Mouse (Mus musculus) MEL (cell line): ENCODE data around the gene Arhgef25. TPM values are rescaled to one million over a fixed set of nuclear protein-coding genes. Genes with fewer than 3 reads are reported as not detected.

Experiments
- DNase-seq: peaks from one replicate; pipeline ENCODE4 v3.0.0; 2011; ENCODE audit warnings: low read depth, low spot score
- H3K27ac ChIP-seq: 2 replicates; pipeline ENCODE4 v1.5.1; 2012; ENCODE audit warnings: low read depth, mild to moderate bottlenecking, control low read depth, low read length, moderate library complexity; ENCODE audit not compliant: control insufficient read depth
- H3K27me3 ChIP-seq, 2 experiments: fragments of 150-350 bp in 1 of 2; sonication (generic) in 1 of 2; 2 replicates each; pipeline ENCODE4 v1.6.1; 2012; ENCODE audit warnings: low read length in 2 of 2, mild to moderate bottlenecking in 2 of 2, improper control_type of control experiment in 1 of 2, moderate library complexity in 1 of 2; ENCODE audit not compliant: insufficient read depth in 2 of 2, control insufficient read depth in 1 of 2
- H3K36me3 ChIP-seq, 2 experiments: 2 replicates each; pipeline ENCODE4 v1.6.1; 2012 to 2014; ENCODE audit warnings: low read length in 2 of 2, improper control_type of control experiment in 1 of 2, inconsistent platforms in 1 of 2, mild to moderate bottlenecking in 1 of 2; ENCODE audit not compliant: insufficient read depth in 2 of 2, control insufficient read depth in 1 of 2
- H3K4me1 ChIP-seq, 2 experiments: fragments of 150-350 bp in 1 of 2; sonication (generic) in 1 of 2; 2 replicates each; pipeline ENCODE4 v1.6.1; 2012; ENCODE audit warnings: low read length in 2 of 2, improper control_type of control experiment in 1 of 2, mild to moderate bottlenecking in 1 of 2; ENCODE audit not compliant: insufficient read depth in 2 of 2, control insufficient read depth in 1 of 2
- H3K4me3 ChIP-seq, 2 experiments: fragments of 150-350 bp in 1 of 2; sonication (generic) in 1 of 2; 2 replicates each; pipeline ENCODE4 v1.5.1; 2012; ENCODE audit warnings: low read depth in 2 of 2, low read length in 2 of 2, mild to moderate bottlenecking in 2 of 2, moderate library complexity in 2 of 2, control low read depth in 1 of 2, improper control_type of control experiment in 1 of 2; ENCODE audit not compliant: control insufficient read depth in 1 of 2, insufficient read depth in 1 of 2
- H3K79me2 ChIP-seq: 2 replicates; pipeline ENCODE4 v1.6.1; 2012; ENCODE audit warnings: mild to moderate bottlenecking, low read length, moderate library complexity; ENCODE audit not compliant: control insufficient read depth, poor library complexity, insufficient read depth
- H3K9ac ChIP-seq: 2 replicates; pipeline ENCODE4 v1.6.1; 2012; ENCODE audit warnings: low read depth, mild to moderate bottlenecking, control low read depth, low read length, moderate library complexity; ENCODE audit not compliant: control insufficient read depth, poor library complexity, severe bottlenecking
- H3K9me3 ChIP-seq: fragments of 150-350 bp; sonication (generic); replicated peaks from 2 replicates; pipeline ENCODE4 v1.6.1; 2012; ENCODE audit warnings: mild to moderate bottlenecking, low read length, improper control_type of control experiment, moderate library complexity; ENCODE audit not compliant: insufficient read depth
- CTCF ChIP-seq, 3 experiments: IDR thresholded peaks in 2 of 3; conservative IDR thresholded peaks in 1 of 3; 2 replicates each; pipeline ENCODE4 v1.5.1; 2011 to 2012; ENCODE audit warnings: low read length in 3 of 3, low read depth in 2 of 3, mild to moderate bottlenecking in 2 of 3, improper control_type of control experiment in 1 of 3, inconsistent platforms in 1 of 3, mixed read lengths in 1 of 3, moderate library complexity in 1 of 3; ENCODE audit not compliant: control insufficient read depth in 1 of 3, insufficient read depth in 1 of 3, poor library complexity in 1 of 3, severe bottlenecking in 1 of 3
- ETS1 ChIP-seq: IDR thresholded peaks from 2 replicates; pipeline ENCODE4 v1.6.1; 2012; ENCODE audit warnings: low read depth, mild to moderate bottlenecking, inconsistent platforms, low read length, improper control_type of control experiment, moderate library complexity
- GABPA ChIP-seq: IDR thresholded peaks from 2 replicates; pipeline ENCODE4 v1.6.1; 2012; ENCODE audit warnings: low read depth, mild to moderate bottlenecking, inconsistent platforms, low read length, improper control_type of control experiment, moderate library complexity
- HCFC1 ChIP-seq: IDR thresholded peaks from 2 replicates; pipeline ENCODE4 v1.6.1; 2012; ENCODE audit warnings: low read depth, mild to moderate bottlenecking, inconsistent platforms, low read length, improper control_type of control experiment, moderate library complexity
- JUND ChIP-seq: IDR thresholded peaks from 2 replicates; pipeline ENCODE4 v1.6.1; 2011; ENCODE audit warnings: low read depth, mild to moderate bottlenecking, improper control_type of control experiment, low read length
- KAT2A ChIP-seq: conservative IDR thresholded peaks from 2 replicates; pipeline ENCODE4 v1.6.1; 2012; ENCODE audit warnings: low read depth, low read length, improper control_type of control experiment, inconsistent platforms
- MAZ ChIP-seq: IDR thresholded peaks from 2 replicates; pipeline ENCODE4 v1.6.1; 2012; ENCODE audit warnings: low read depth, mild to moderate bottlenecking, inconsistent platforms, low read length, improper control_type of control experiment
- MXI1 ChIP-seq: IDR thresholded peaks from 2 replicates; pipeline ENCODE4 v1.6.1; 2011; ENCODE audit warnings: mild to moderate bottlenecking, low read depth, low read length, improper control_type of control experiment
- MYB ChIP-seq: IDR thresholded peaks from 2 replicates; pipeline ENCODE4 v1.6.1; 2011; ENCODE audit warnings: mild to moderate bottlenecking, low read depth, low read length, improper control_type of control experiment
- MYC ChIP-seq: IDR thresholded peaks from 2 replicates; pipeline ENCODE4 v1.6.1; 2011; ENCODE audit warnings: low read depth, mild to moderate bottlenecking, low read length, improper control_type of control experiment, moderate library complexity
- NRF1 ChIP-seq: IDR thresholded peaks from 2 replicates; pipeline ENCODE4 v1.6.1; 2014; ENCODE audit warnings: low read depth, mild to moderate bottlenecking, inconsistent platforms, low read length, improper control_type of control experiment, moderate library complexity; ENCODE audit not compliant: poor library complexity, insufficient read depth, severe bottlenecking
- POLR2AphosphoS5 ChIP-seq: IDR thresholded peaks from 2 replicates; pipeline ENCODE4 v1.6.1; 2012; ENCODE audit warnings: low read depth, borderline replicate concordance, mild to moderate bottlenecking, inconsistent platforms, low read length, moderate library complexity, mixed read lengths
- RAD21 ChIP-seq: IDR thresholded peaks from 2 replicates; pipeline ENCODE4 v1.6.1; 2011; ENCODE audit warnings: mild to moderate bottlenecking, low read depth, low read length, improper control_type of control experiment
- RCOR1 ChIP-seq: IDR thresholded peaks from 2 replicates; pipeline ENCODE4 v1.6.1; 2012; ENCODE audit warnings: low read depth, mild to moderate bottlenecking, inconsistent platforms, low read length, improper control_type of control experiment
- SMC3 ChIP-seq: IDR thresholded peaks from 2 replicates; pipeline ENCODE4 v1.6.1; 2011; ENCODE audit warnings: low read depth, low read length, improper control_type of control experiment
- TBP ChIP-seq: IDR thresholded peaks from 2 replicates; pipeline ENCODE4 v1.8.0; 2011; ENCODE audit warnings: low read depth, low read length, improper control_type of control experiment
- UBTF ChIP-seq: IDR thresholded peaks from 2 replicates; pipeline ENCODE4 v1.6.1; 2012; ENCODE audit warnings: low read depth, mild to moderate bottlenecking, inconsistent platforms, low read length, improper control_type of control experiment, moderate library complexity, borderline replicate concordance; ENCODE audit not compliant: insufficient read depth
- USF1 ChIP-seq: IDR thresholded peaks from 2 replicates; pipeline ENCODE4 v1.6.1; 2014; ENCODE audit warnings: low read depth, mild to moderate bottlenecking, inconsistent platforms, low read length, improper control_type of control experiment, moderate library complexity
- USF2 ChIP-seq, 2 experiments: IDR thresholded peaks; 2 replicates each; pipeline ENCODE4 v1.6.1; 2011 to 2012; ENCODE audit warnings: improper control_type of control experiment in 2 of 2, low read length in 2 of 2, borderline replicate concordance in 1 of 2, inconsistent platforms in 1 of 2, low read depth in 1 of 2, mild to moderate bottlenecking in 1 of 2; ENCODE audit not compliant: insufficient read depth in 1 of 2
- ZC3H11A ChIP-seq: IDR thresholded peaks from 2 replicates; pipeline ENCODE4 v1.6.1; 2012; ENCODE audit warnings: low read depth, mild to moderate bottlenecking, inconsistent platforms, low read length, improper control_type of control experiment
- ZKSCAN1 ChIP-seq: IDR thresholded peaks from 2 replicates; pipeline ENCODE4 v1.6.1; 2012; ENCODE audit warnings: low read depth, mild to moderate bottlenecking, inconsistent platforms, low read length, improper control_type of control experiment, moderate library complexity
- ZMIZ1 ChIP-seq: IDR thresholded peaks from 2 replicates; pipeline ENCODE4 v1.6.1; 2012; ENCODE audit warnings: low read depth, mild to moderate bottlenecking, inconsistent platforms, low read length, improper control_type of control experiment, moderate library complexity
- ZNF384 ChIP-seq: IDR thresholded peaks from 2 replicates; pipeline ENCODE4 v1.6.1; 2012; ENCODE audit warnings: low read depth, mild to moderate bottlenecking, inconsistent platforms, low read length, improper control_type of control experiment
- polyA plus RNA-seq, 2 experiments: library from polyadenylated mRNA; stranded (reverse) in 1 of 2; unstranded in 1 of 2; fragments of >175 nt in 1 of 2; fragments of >200 nt in 1 of 2; gene quantifications; 2 replicates each; pipeline versions ENCODE4 v1.2.1 to v1.2.4; 2012; ENCODE audit warnings: low replicate concordance in 2 of 2, low read depth in 1 of 2; ENCODE audit not compliant: insufficient read length in 2 of 2, insufficient read depth in 1 of 2, missing spikeins in 1 of 2
- total RNA-seq: library from RNA; depleted of rRNA; stranded (reverse); fragments of 300-350 nt; gene quantifications from 2 replicates; pipeline ENCODE4 v1.2.3, GENCODE M21; 2012

Gene Arhgef25
- total and polyA plus RNA-seq, 3 experiments = 16.9 to 44.6 TPM; not detected in 1

DNA sequence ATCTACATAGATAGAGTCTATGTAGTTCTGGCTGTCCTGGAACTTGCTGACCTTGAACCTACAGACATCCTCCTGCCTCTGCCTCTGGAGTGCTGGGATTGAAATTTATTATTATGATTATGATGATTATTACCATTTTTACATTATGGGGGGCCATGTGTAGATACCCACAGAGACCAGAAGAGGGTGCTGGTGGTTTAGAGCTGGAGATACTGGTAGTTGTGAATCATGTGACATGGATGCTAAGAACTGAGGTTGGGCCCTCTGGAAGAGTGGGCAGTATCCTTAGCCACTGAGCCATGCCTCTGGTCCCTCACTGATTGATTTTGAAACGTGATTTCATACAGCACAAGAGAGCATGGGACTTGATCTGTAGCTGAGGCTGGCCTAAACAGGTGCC, 3.4 kb downstream of the Arhgef25 start:
- Histone ChIP-seq H3K79me2 (peaks cover 7% of the 10 kb centered on the region; the same call in 1 of the 2 replicates), H3K27me3 (no peaks in the 10 kb centered on the region), H3K4me1 (peaks cover 2 to 20% of the 10 kb centered on the region in 2 experiments; a peak in 3 of 4 replicates)
- TF ChIP-seq MYC (peak; percentile 53; the same call in 1 of the 2 replicates), USF1 (peak; percentile 89), GABPA (no peak), ZC3H11A (peak; percentile 83), MXI1 (no peak), MAZ (no peak), CTCF (IDR thresholded peaks at IDR 0.05 in 2 of 3, conservative IDR thresholded peaks at IDR 0.05 in 1 of 3; ENCODE audit: control insufficient read depth in 1 of 3, insufficient read depth in 1 of 3, low read depth in 2 of 3, low read length in 3 of 3, poor library complexity in 1 of 3, severe bottlenecking in 1 of 3) (peak; percentile 39 to 83 (median 62); a peak in 5 of 6 replicates), RAD21 (peak; percentile 85), SMC3 (peak; percentile 80)
- TF ChIP-seq, all 39 proteins: peak for 6
- H3K4me3 ChIP-seq = no peak overlapping the region
- H3K9me3 ChIP-seq = no peaks in the 10 kb centered on the region
- H3K27ac ChIP-seq = no peak overlapping the region
- peaks cover 0 to 14% of the 10 kb centered on the region in 2 experiments; a peak in 2 of 4 replicates for H3K36me3 ChIP-seq
- no peak overlapping the region for H3K9ac ChIP-seq
- peak; percentile 69 for DNase-seq

- Histone ChIP-seq H3K4me1 (peaks cover 0 to 18% of the 10 kb centered on the region in 2 experiments; a peak in 3 of 4 replicates), H3K27ac (no peak overlapping the region), H3K9ac (no peak overlapping the region), H3K27me3 (no peaks in the 10 kb centered on the region), H3K36me3 (peaks cover 0 to 9% of the 10 kb centered on the region in 2 experiments; a peak in 2 of 4 replicates), H3K4me3 (no peak overlapping the region), H3K79me2 (peaks cover 7% of the 10 kb centered on the region; the same call in 1 of the 2 replicates), H3K9me3 (no peaks in the 10 kb centered on the region)
- no peak for DNase-seq
- no peak for TF ChIP-seq ZMIZ1
- no peak for TF ChIP-seq MXI1
- no peak for TF ChIP-seq MYB
- TF ChIP-seq NRF1 = no peak
- no peak for TF ChIP-seq HCFC1
- no peak for TF ChIP-seq USF2 (IDR thresholded peaks at IDR 0.05; ENCODE audit: borderline replicate concordance in 1 of 2, insufficient read depth in 1 of 2, low read depth in 1 of 2, low read length in 2 of 2)
- no peak for TF ChIP-seq ETS1
- TF ChIP-seq KAT2A = no peak
- no peak for TF ChIP-seq JUND
- TF ChIP-seq TBP = no peak
- TF ChIP-seq UBTF = no peak
- TF ChIP-seq ZNF384 = no peak
- no peak for TF ChIP-seq ZKSCAN1
- no peak for TF ChIP-seq RAD21
- no peak for TF ChIP-seq MAZ
- TF ChIP-seq POLR2AphosphoS5 = no peak
- no peak for TF ChIP-seq RCOR1
These were observed 4.4 kb downstream of the Arhgef25 start for GRCm38 (mm10) chr10:127185506-127185905.
